ENCODE assay signal across 8 mouse cellular contexts in the genomic region with DNA sequence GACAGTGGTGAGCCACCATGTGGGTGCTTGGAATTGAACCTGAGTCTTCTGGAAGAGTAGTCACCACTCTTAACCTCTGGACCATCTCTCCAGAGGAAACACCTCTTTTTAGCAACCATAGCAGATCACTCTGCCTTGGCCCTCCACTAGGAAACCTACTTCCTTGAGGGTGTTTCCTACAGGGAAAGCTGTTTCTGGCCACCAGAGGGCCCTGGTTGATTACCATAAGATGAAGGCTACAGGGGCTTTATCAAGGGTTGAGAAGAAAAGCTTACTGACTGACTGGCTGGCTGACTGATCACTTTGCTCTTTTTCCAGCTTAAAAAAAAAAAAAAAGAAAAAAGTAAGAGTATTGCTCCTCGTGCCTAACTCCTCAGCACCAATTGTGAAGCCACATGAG. TPM values are rescaled to one million over a fixed set of nuclear protein-coding genes. Genes with fewer than 3 reads are reported as not detected.
A peak's percentile ranks its signal among the peaks of the same experiment; 100 is the strongest.
DNase-seq lines count a peak whose midpoint lies in the region; ATAC-seq lines count a peak whose summit lies in the region.

No protein-coding gene starts in this region.

- H3K9me3 ChIP-seq in limb, embryonic 11.5 days (ENCODE audit: control insufficient read depth, low read length): no peaks in the 10 kb centered on the region

- 3% methylated on average over 1 of the region's 1 CpGs for WGBS in limb, embryonic 11.5 days

- H3K4me1 ChIP-seq in limb, embryonic 11.5 days (ENCODE audit: control insufficient read depth, insufficient read depth, low read length): no peaks in the 10 kb centered on the region; the same call in 1 of the 2 replicates

- H3K4me2 ChIP-seq in limb, embryonic 11.5 days (ENCODE audit: low read depth, severe bottlenecking): no peak overlapping the region

- H3K9ac ChIP-seq in limb, embryonic 11.5 days (ENCODE audit: low read length): no peak overlapping the region

- no peaks in the 10 kb centered on the region for H3K36me3 ChIP-seq in limb, embryonic 11.5 days (ENCODE audit: control insufficient read depth, insufficient read depth, low read length)

- H3K4me3 ChIP-seq in limb, embryonic 11.5 days (ENCODE audit: low read depth, low read length): no peak overlapping the region

- H3K27ac ChIP-seq in limb, embryonic 11.5 days (replicated peaks; ENCODE audit: low read depth, low read length): no peak overlapping the region

- peak; percentile 61 to 65 for DNase-seq in B cell, adult 2 months
- DNase-seq in adrenal gland, postnatal 10 days: peak; percentile 84
- DNase-seq in embryo, embryonic 9.5 days (ENCODE audit: extremely low spot score): peak; percentile 62
- peak; percentile 88 for DNase-seq in heart, adult 8-10 months (ENCODE audit: low spot score)
- DNase-seq in kidney, adult 9 months: peak; percentile 83
- peak; percentile 75 for DNase-seq in limb, embryonic 11.5 days (ENCODE audit: low spot score)
- peak; percentile 59 for DNase-seq in neural tube, embryonic 10.5 days (ENCODE audit: extremely low spot score, low spot score)
- DNase-seq in telencephalon, adult 2 months (ENCODE audit: low read depth, low spot score): peak; percentile 67

- H3K27me3 ChIP-seq in limb, embryonic 11.5 days (ENCODE audit: control insufficient read depth, insufficient read depth, low read length): no peaks in the 10 kb centered on the region

- ATAC-seq in limb, embryonic 11.5 days (ENCODE audit: insufficient number of reproducible peaks, low FRiP score, low TSS enrichment, low read depth): no peak

RNA-seq across cellular contexts. Expression of a gene that starts 34.6 kb away (rescaled TPM):
- 1 to 10 TPM in 1 of 2 experiments, under 1 TPM in 1; 0.36 to 1.1 TPM for total RNA-seq in adrenal gland, postnatal 10 days (2021)
- under 1 TPM in 2 of 4 experiments, not detected in 2; 0.03 to 0.05 TPM for total RNA-seq in heart, adult 8-10 months (2022)
- polyA plus RNA-seq in limb, embryonic 11.5 days (2014; fragmentation: Nextera tagmentation; extraction: Ambion mirVana): 0.10 TPM in 1 of 2 replicates, not detected in the other

RNA-seq across cellular contexts. Expression of a gene that starts 35.0 kb away (rescaled TPM):
- under 1 TPM; 0.21 to 0.48 TPM for total RNA-seq in adrenal gland, postnatal 10 days (2021)
- total RNA-seq in heart, adult 8-10 months (2022): under 1 TPM; 0.16 to 0.23 (median 0.19) TPM
- 0.30 and 0.96 TPM in 2 replicates for polyA plus RNA-seq in limb, embryonic 11.5 days (2014; fragmentation: Nextera tagmentation; extraction: Ambion mirVana)
